Mouse (Mus musculus) midbrain, embryonic 11.5 days (tissue): ENCODE measurements around the gene Mfn2. TPM values are rescaled to one million over a fixed set of nuclear protein-coding genes. Genes with fewer than 3 reads are reported as not detected.

Experiments
- ATAC-seq: fragments of 200-750 bp; cut with Nextera tagmentation; 2 replicates; pipeline ENCODE4 v1.8.0; 2017; ENCODE audit warnings: moderate TSS enrichment, moderate library complexity; ENCODE audit not compliant: low FRiP score
- DNase-seq: peaks from one replicate; pipeline ENCODE4 v3.0.0; 2015; ENCODE audit warnings: low spot score; ENCODE audit errors: missing footprints
- H3K27ac ChIP-seq: fragments of 300-500 bp; sonication (generic); 2 replicates; pipeline ENCODE4 v1.5.1; 2014; ENCODE audit warnings: low read depth, low read length
- H3K27me3 ChIP-seq: fragments of 300-500 bp; sonication (generic); 2 replicates; pipeline ENCODE4 v1.6.1; 2014; ENCODE audit warnings: mild to moderate bottlenecking, low read length, moderate library complexity, mixed read lengths; ENCODE audit not compliant: control insufficient read depth, insufficient read depth
- H3K36me3 ChIP-seq: fragments of 300-500 bp; sonication (generic); 2 replicates; pipeline ENCODE4 v1.6.1; 2014; ENCODE audit warnings: mild to moderate bottlenecking, low read length, moderate library complexity, mixed read lengths; ENCODE audit not compliant: control insufficient read depth, insufficient read depth
- H3K4me1 ChIP-seq: fragments of 300-500 bp; sonication (generic); 2 replicates; pipeline ENCODE4 v1.6.1; 2014; ENCODE audit warnings: low read length; ENCODE audit not compliant: control insufficient read depth, insufficient read depth
- H3K4me2 ChIP-seq: fragments of 300-500 bp; sonication (generic); 2 replicates; pipeline ENCODE4 v1.6.1; 2014; ENCODE audit warnings: mild to moderate bottlenecking, moderate library complexity
- H3K4me3 ChIP-seq: fragments of 300-500 bp; sonication (generic); 2 replicates; pipeline ENCODE4 v1.5.1; 2014; ENCODE audit warnings: low read depth, low read length
- H3K9ac ChIP-seq: fragments of 300-500 bp; sonication (generic); 2 replicates; pipeline ENCODE4 v1.6.1; 2014; ENCODE audit warnings: low read length
- H3K9me3 ChIP-seq: fragments of 300-500 bp; sonication (generic); 2 replicates; pipeline ENCODE4 v1.6.1; 2016; ENCODE audit warnings: low read length; ENCODE audit not compliant: control insufficient read depth
- WGBS: fragments of 180-500 bp; shearing (Covaris S2); extraction: QIAGEN DNeasy Blood & Tissue Kit; methylation state at CpG from one replicate; pipeline ENCODE4 v1.1.7; 2014; 5-methylcytosine and 5-hydroxymethylcytosine counted together
- polyA plus RNA-seq: library from polyadenylated mRNA; unstranded; fragments of >200 nt; fragmentation: Nextera tagmentation; extraction: Ambion mirVana; gene quantifications from 2 replicates; pipeline ENCODE4 v1.2.1, GENCODE M21; 2014

Mfn2 gene
- polyA plus RNA-seq, 1 experiment from 2014 or later = 42.4 TPM

DNA sequence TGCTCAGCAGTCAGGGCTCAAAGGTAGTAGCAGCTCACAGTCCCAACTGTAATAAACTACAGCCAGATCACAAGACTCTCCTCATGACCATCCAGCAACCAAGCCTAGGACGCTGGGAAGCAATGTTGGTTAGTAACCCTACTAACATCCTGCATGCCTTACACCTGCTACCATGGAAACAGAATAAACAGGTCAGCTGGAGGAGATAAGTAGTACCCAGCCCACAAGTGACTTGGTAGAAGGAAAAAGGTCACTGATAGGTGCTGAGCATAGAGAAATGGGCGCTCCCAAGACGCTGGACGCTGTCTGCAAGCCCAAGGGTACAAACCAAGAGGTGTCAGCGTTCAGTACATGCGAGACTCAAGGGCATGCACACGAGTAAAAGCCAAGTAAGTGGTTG lies 4.1 kb downstream of the Mfn2 start:
- Histone ChIP-seq H3K27me3 (no peaks in the 10 kb centered on the region), H3K4me2 (no peak overlapping the region), H3K4me3 (no peak overlapping the region), H3K9ac (no peak overlapping the region), H3K4me1 (peaks cover 8% of the 10 kb centered on the region), H3K27ac (no peak overlapping the region), H3K9me3 (no peaks in the 10 kb centered on the region), H3K36me3 (peaks cover 13% of the 10 kb centered on the region)
- DNase-seq (no peak), ATAC-seq (no peak)
- 94% methylated on average over 7 of the region's 7 CpGs for WGBS

DNA sequence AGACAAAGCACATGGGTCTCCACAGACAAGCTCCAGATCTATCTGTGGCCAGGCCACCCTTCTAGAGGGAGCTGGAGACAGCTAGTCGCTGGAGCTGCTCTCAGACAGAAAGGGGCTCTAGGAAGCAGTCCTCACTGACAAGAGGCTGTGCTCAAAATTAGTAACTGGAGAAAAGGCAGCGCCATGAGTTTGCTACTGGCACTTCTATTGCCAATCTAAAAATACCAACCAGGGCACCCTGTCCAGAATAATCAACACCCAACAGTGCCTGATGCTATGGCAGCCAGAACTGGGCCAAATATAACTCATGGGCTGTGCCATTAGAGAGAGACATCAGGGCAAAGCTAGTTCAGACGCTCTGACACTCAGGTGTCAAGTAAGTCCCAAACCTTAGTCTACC lies 7.2 kb downstream of the Mfn2 start:
- WGBS = 90% methylated on average over 3 of the region's 3 CpGs
- H3K9me3 ChIP-seq = no peaks in the 10 kb centered on the region
- DNase-seq (no peak), ATAC-seq (no peak)
- no peak overlapping the region for H3K9ac ChIP-seq
- H3K4me3 ChIP-seq = no peak overlapping the region
- H3K4me2 ChIP-seq = no peak overlapping the region
- no peak overlapping the region for H3K27ac ChIP-seq
- H3K4me1 ChIP-seq = no peaks in the 10 kb centered on the region
- H3K27me3 ChIP-seq = no peaks in the 10 kb centered on the region
- peaks cover 13% of the 10 kb centered on the region for H3K36me3 ChIP-seq

DNA sequence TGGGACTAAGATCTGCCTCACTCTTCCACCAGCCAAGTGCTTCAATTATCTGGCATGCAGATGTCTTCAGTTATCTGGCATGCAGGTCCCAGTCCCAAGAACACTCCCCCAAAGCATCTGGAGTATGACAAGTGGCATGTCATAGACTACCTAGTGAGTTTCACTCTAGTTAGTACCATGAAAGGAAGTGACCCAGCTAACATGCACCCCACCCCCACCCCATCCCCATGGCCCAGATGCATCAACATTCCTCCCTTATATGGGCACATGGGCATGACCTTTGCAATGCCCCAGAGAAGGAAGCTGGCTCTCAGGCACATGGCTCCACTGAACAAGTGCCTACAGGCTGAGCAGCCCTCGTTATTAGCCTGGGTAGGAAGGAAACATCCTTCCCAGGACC lies 8.1 kb downstream of the Mfn2 start:
- peaks cover 17% of the 10 kb centered on the region for H3K36me3 ChIP-seq
- no peak for ATAC-seq

DNA sequence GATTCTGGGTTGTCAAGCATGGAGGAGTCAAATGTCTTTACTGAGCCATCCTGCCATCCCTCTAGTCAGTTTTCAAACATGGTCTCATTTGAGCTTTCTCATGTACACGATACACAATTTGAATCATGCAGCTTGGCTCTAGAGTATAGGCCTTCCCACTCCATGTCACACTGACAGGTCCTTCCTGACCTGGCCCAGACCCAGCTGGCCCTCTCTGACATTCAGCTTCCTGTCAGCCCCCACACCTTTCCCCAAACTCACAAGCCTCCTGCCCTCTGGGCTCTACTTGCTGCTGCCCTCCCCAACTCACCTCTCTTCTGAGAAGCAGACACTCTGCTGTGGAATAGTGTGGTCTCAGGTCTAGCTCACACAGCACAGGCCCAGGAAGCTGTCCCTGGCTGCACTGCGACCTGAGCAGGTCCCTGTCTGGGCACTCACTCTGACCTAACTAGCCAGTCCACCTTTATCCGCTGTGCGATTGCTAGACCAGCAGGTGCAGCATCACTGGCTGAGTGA lies 8.6 kb downstream of the Mfn2 start:
- Histone ChIP-seq H3K4me1 (no peaks in the 10 kb centered on the region), H3K4me2 (no peak overlapping the region), H3K9me3 (no peaks in the 10 kb centered on the region), H3K27me3 (no peaks in the 10 kb centered on the region), H3K9ac (no peak overlapping the region), H3K36me3 (peaks cover 17% of the 10 kb centered on the region), H3K27ac (no peak overlapping the region), H3K4me3 (no peak overlapping the region)
- ATAC-seq = no peak
- 92% methylated on average over 4 of the region's 4 CpGs for WGBS
- no peak for DNase-seq

More for the DNA sequence above, 8.1 kb downstream of the Mfn2 start:
- H3K4me2 ChIP-seq = no peak overlapping the region
- 77% methylated on average over 1 of the region's 1 CpGs for WGBS
- H3K9me3 ChIP-seq = no peaks in the 10 kb centered on the region
- H3K4me3 ChIP-seq = no peak overlapping the region
- no peaks in the 10 kb centered on the region for H3K27me3 ChIP-seq
- no peak overlapping the region for H3K9ac ChIP-seq
- no peak for DNase-seq
- no peak overlapping the region for H3K27ac ChIP-seq
- no peaks in the 10 kb centered on the region for H3K4me1 ChIP-seq

DNA sequence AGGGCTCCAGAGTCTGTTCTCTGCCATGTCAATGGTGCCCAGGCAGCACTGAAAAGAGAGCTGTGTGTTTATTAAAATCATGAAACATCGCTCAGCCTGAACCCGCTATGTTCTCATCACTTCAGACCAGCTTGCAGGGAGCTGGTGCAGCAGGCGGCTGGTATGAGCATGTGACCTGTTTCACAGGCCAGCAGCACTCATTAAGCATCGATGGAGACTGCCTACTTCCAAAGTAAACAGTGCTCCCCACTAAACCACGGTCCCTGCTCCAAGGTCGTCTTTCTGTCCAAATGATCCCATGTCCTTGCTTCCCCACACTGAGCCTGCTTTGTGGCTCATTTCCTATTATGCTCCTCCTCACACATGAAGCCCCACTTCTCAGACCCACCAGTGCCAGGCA lies 14.2 kb downstream of the Mfn2 start:
- no peak overlapping the region for H3K4me2 ChIP-seq
- H3K9me3 ChIP-seq = no peaks in the 10 kb centered on the region
- H3K27ac ChIP-seq = no peak overlapping the region
- peaks cover 15% of the 10 kb centered on the region for H3K36me3 ChIP-seq
- H3K27me3 ChIP-seq = no peaks in the 10 kb centered on the region
- 95% methylated on average over 6 of the region's 6 CpGs for WGBS
- ATAC-seq = no peak
- no peak for DNase-seq
- H3K4me3 ChIP-seq = no peak overlapping the region
- H3K9ac ChIP-seq = no peak overlapping the region
- H3K4me1 ChIP-seq = no peaks in the 10 kb centered on the region

DNA sequence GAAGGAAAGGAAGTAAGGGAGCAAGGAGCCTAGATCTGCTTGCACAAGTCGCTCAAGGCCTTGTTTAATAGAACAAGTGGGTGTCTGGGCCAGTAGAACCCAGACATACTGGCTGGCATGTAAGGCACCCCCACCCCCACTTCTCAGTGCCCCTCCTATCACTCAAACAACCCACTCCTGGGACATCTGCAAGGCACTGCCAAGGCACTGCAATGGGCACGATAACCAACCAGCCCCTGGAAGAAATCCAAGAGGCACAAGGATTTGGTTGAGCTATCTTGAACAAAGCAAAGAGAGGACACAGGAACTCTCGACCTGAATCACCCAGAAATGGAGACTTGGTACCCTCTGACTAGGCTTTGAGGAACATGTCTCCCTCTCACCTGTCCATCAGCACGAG lies 16.3 kb downstream of the Mfn2 start:
- 89% methylated on average over 4 of the region's 4 CpGs for WGBS
- Histone ChIP-seq H3K4me3 (no peak overlapping the region), H3K27me3 (no peaks in the 10 kb centered on the region), H3K4me1 (no peaks in the 10 kb centered on the region), H3K36me3 (peaks cover 18% of the 10 kb centered on the region), H3K9ac (no peak overlapping the region), H3K4me2 (no peak overlapping the region), H3K27ac (no peak overlapping the region), H3K9me3 (no peaks in the 10 kb centered on the region)
- DNase-seq = no peak
- no peak for ATAC-seq

DNA sequence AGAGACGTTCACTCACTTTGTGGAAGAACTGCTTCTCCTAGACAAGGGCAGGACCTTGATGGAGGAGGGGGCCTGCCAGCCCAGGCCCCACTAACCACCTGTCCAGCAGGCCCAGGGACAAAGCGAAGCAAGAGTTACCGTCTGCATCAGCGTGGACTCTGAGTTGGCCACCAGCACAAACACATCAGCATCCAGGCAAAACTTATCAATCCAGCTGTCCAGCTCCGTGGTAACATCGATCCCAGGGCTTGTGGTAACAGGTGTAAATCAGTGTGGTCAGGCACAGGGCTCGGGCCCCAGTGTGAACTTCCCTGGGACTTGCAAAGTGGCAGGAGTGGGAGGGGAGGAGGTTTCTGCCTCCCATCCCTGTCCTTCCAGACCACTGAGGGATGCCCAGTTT lies 17.2 kb downstream of the Mfn2 start:
- no peaks in the 10 kb centered on the region for H3K27me3 ChIP-seq
- DNase-seq (no peak), ATAC-seq (no peak)
- WGBS = 90% methylated on average over 7 of the region's 7 CpGs
- no peaks in the 10 kb centered on the region for H3K9me3 ChIP-seq
- no peaks in the 10 kb centered on the region for H3K4me1 ChIP-seq
- no peak overlapping the region for H3K4me3 ChIP-seq
- peaks cover 21% of the 10 kb centered on the region for H3K36me3 ChIP-seq
- no peak overlapping the region for H3K27ac ChIP-seq
- H3K4me2 ChIP-seq = no peak overlapping the region
- no peak overlapping the region for H3K9ac ChIP-seq

DNA sequence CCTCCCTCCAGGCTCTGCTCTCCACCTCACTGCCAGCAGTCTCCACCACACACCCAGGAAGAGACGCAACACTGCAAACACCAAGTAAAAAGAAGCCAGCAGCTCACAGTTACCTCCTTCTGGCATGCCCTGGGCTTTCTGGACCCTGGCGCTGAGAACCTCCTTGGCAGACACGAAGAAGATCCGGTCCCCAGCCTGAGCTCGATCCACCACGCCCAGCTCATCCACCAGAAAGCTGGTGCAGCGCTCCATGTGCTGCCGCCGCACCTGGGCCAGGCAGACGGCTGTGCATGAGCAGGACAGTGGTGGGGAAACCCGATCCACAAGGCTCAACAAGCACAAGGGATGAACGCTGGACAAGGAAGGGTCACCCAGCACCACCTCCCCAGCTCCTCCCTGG lies 18.3 kb downstream of the Mfn2 start:
- Histone ChIP-seq H3K27me3 (no peaks in the 10 kb centered on the region), H3K4me1 (no peaks in the 10 kb centered on the region), H3K36me3 (peaks cover 23% of the 10 kb centered on the region), H3K9ac (no peak overlapping the region), H3K27ac (no peak overlapping the region), H3K9me3 (no peaks in the 10 kb centered on the region), H3K4me3 (no peak overlapping the region), H3K4me2 (no peak overlapping the region)
- ATAC-seq (no peak), DNase-seq (no peak)
- WGBS = 94% methylated on average over 12 of the region's 12 CpGs

DNA sequence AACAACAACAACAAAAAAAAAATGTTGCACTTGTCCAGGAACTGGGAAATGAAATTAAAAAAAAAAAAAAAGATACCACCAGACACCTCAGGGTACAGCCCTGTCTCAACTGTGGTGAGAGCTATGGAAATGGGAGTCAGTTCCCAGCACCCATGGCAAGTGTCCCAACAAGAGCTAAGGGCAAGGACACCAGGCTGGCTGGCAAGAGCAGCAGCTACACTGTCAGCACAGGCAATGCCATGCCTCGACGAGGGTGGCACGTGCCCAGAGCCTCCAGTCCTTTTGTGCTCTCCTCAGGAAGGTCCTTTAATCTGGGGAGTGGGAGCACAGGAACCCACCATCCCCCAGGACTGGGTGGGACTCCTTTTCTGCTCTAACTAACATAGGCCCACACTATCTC lies 20.4 kb downstream of the Mfn2 start:
- Histone ChIP-seq H3K4me3 (no peak overlapping the region), H3K9me3 (no peaks in the 10 kb centered on the region), H3K27ac (no peak overlapping the region), H3K4me2 (no peak overlapping the region), H3K9ac (no peak overlapping the region), H3K27me3 (no peaks in the 10 kb centered on the region), H3K4me1 (no peaks in the 10 kb centered on the region), H3K36me3 (peaks cover 23% of the 10 kb centered on the region)
- ATAC-seq (no peak), DNase-seq (no peak)
- WGBS = 94% methylated on average over 3 of the region's 3 CpGs

DNA sequence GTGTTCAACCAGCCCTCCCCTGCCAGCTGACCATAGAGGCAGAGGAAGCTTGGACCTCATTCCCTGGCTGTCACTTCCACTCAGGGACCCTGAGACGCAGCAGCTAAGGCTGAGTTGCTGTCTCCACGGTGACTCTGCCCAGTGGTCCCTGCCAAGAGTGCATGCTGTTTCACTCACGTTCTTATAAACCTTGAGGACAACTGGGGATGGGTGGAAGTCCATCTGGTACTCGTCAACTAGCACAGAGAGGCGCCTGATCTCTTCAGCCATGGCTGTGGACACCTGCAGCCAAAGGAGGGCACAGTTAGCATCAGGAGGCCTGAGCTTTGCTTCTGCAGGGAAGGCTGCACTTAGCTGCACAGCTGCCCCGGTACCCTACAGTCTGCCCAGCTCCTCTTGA lies 21.5 kb downstream of the Mfn2 start:
- Histone ChIP-seq H3K9ac (no peak overlapping the region), H3K4me1 (no peaks in the 10 kb centered on the region), H3K27me3 (no peaks in the 10 kb centered on the region), H3K36me3 (peaks cover 25% of the 10 kb centered on the region), H3K4me2 (no peak overlapping the region), H3K9me3 (no peaks in the 10 kb centered on the region), H3K27ac (no peak overlapping the region), H3K4me3 (no peak overlapping the region)
- WGBS = 91% methylated on average over 6 of the region's 6 CpGs
- no peak for DNase-seq
- no peak for ATAC-seq
